Mouse (Mus musculus): Measurements from ENCODE around the gene Sec14l1. TPM values are rescaled to one million over a fixed set of nuclear protein-coding genes. Genes with fewer than 3 reads are reported as not detected.

The Sec14l1 gene
- polyA plus RNA-seq, 1 experiment from 2014 or later, result 67.0 TPM

- H3K9ac ChIP-seq (replicated peaks), result no peak overlapping the region
- no peak overlapping the region for H3K27ac ChIP-seq
- H3K36me3 ChIP-seq, result no peaks in the 10 kb centered on the region
- no peaks in the 10 kb centered on the region for H3K27me3 ChIP-seq
- no peak overlapping the region for H3K4me3 ChIP-seq (replicated peaks)
- H3K9me3 ChIP-seq, result no peaks in the 10 kb centered on the region
- peaks cover 24% of the 10 kb centered on the region for H3K4me1 ChIP-seq (replicated peaks)
- ATAC-seq, result no peak
- no peak overlapping the region for H3K4me2 ChIP-seq (replicated peaks)
- 78% methylated on average over 10 of the region's 10 CpGs for WGBS
Observed at GRCm38 (mm10) chr11:117104044-117104757, 10.8 kb upstream of the Sec14l1 start.

- Histone ChIP-seq H3K9me3 (no peaks in the 10 kb centered on the region), H3K4me1 (replicated peaks) (peaks cover 24% of the 10 kb centered on the region), H3K9ac (replicated peaks) (no peak overlapping the region), H3K4me2 (replicated peaks) (no peak overlapping the region), H3K36me3 (no peaks in the 10 kb centered on the region), H3K27me3 (no peaks in the 10 kb centered on the region), H3K4me3 (replicated peaks) (no peak overlapping the region), H3K27ac (no peak overlapping the region)
- ATAC-seq, result no peak
- WGBS, result 80% methylated on average over 3 of the region's 3 CpGs
Observed at GRCm38 (mm10) chr11:117105315-117105714, 9.7 kb upstream of the Sec14l1 start.

- Histone ChIP-seq H3K9me3 (no peaks in the 10 kb centered on the region), H3K27ac (no peak overlapping the region), H3K4me3 (replicated peaks) (no peak overlapping the region), H3K27me3 (no peaks in the 10 kb centered on the region), H3K4me2 (replicated peaks) (no peak overlapping the region), H3K36me3 (no peaks in the 10 kb centered on the region), H3K9ac (replicated peaks) (no peak overlapping the region), H3K4me1 (replicated peaks) (peaks cover 24% of the 10 kb centered on the region)
- no peak for ATAC-seq
- WGBS, result 87% methylated on average over 7 of the region's 7 CpGs
Observed at GRCm38 (mm10) chr11:117105850-117106249, 9.1 kb upstream of the Sec14l1 start.

GRCm38 (mm10) chr11:117106633-117107334, 8.2 kb upstream of the Sec14l1 start:
- ATAC-seq, result no peak
- no peak overlapping the region for H3K4me3 ChIP-seq (replicated peaks)
- no peak overlapping the region for H3K4me2 ChIP-seq (replicated peaks)
- no peaks in the 10 kb centered on the region for H3K27me3 ChIP-seq
- no peaks in the 10 kb centered on the region for H3K36me3 ChIP-seq
- H3K27ac ChIP-seq, result no peak overlapping the region
- peaks cover 17% of the 10 kb centered on the region for H3K4me1 ChIP-seq (replicated peaks)
- no peaks in the 10 kb centered on the region for H3K9me3 ChIP-seq
- no peak overlapping the region for H3K9ac ChIP-seq (replicated peaks)
- 18% methylated on average over 13 of the region's 13 CpGs for WGBS

- Histone ChIP-seq H3K27me3 (no peaks in the 10 kb centered on the region), H3K4me2 (replicated peaks) (no peak overlapping the region), H3K9me3 (no peaks in the 10 kb centered on the region), H3K9ac (replicated peaks) (no peak overlapping the region), H3K27ac (no peak overlapping the region), H3K36me3 (no peaks in the 10 kb centered on the region), H3K4me1 (replicated peaks) (peaks cover 15% of the 10 kb centered on the region), H3K4me3 (replicated peaks) (no peak overlapping the region)
- WGBS, result 93% methylated on average over 2 of the region's 2 CpGs
- ATAC-seq, result no peak
Observed at GRCm38 (mm10) chr11:117107837-117108236, 7.1 kb upstream of the Sec14l1 start.

- Histone ChIP-seq H3K4me1 (replicated peaks) (peaks cover 15% of the 10 kb centered on the region), H3K9me3 (no peaks in the 10 kb centered on the region), H3K9ac (replicated peaks) (no peak overlapping the region; the same call in 1 of the 2 replicates), H3K36me3 (no peaks in the 10 kb centered on the region), H3K27me3 (no peaks in the 10 kb centered on the region), H3K27ac (0 out of 2 replicates have a peak overlapping the region, but pooled peaks have one; percentile 9), H3K4me2 (replicated peaks) (no peak overlapping the region), H3K4me3 (replicated peaks) (no peak overlapping the region)
- ATAC-seq, result no peak
- 80% methylated on average over 9 of the region's 9 CpGs for WGBS
Observed at GRCm38 (mm10) chr11:117108595-117108994, 6.4 kb upstream of the Sec14l1 start.

GRCm38 (mm10) chr11:117109179-117109954, 5.6 kb upstream of the Sec14l1 start:
- Histone ChIP-seq H3K4me3 (replicated peaks) (no peak overlapping the region), H3K9me3 (no peaks in the 10 kb centered on the region), H3K4me2 (replicated peaks) (no peak overlapping the region), H3K9ac (replicated peaks) (no peak overlapping the region), H3K4me1 (replicated peaks) (peaks cover 20% of the 10 kb centered on the region), H3K27ac (no peak overlapping the region), H3K36me3 (no peaks in the 10 kb centered on the region), H3K27me3 (no peaks in the 10 kb centered on the region)
- 89% methylated on average over 12 of the region's 12 CpGs for WGBS
- no peak for ATAC-seq

GRCm38 (mm10) chr11:117111967-117112648, 2.9 kb upstream of the Sec14l1 start:
- Histone ChIP-seq H3K9me3 (no peaks in the 10 kb centered on the region), H3K36me3 (no peaks in the 10 kb centered on the region), H3K4me1 (replicated peaks) (peaks cover 25% of the 10 kb centered on the region), H3K27me3 (no peaks in the 10 kb centered on the region), H3K4me3 (replicated peaks) (no peak overlapping the region), H3K4me2 (replicated peaks) (no peak overlapping the region), H3K9ac (replicated peaks) (no peak overlapping the region), H3K27ac (no peak overlapping the region)
- ATAC-seq, result no peak
- WGBS, result 88% methylated on average over 11 of the region's 11 CpGs

- Histone ChIP-seq H3K9ac (replicated peaks) (no peak overlapping the region), H3K36me3 (no peaks in the 10 kb centered on the region), H3K4me3 (replicated peaks) (no peak overlapping the region), H3K4me2 (replicated peaks) (no peak overlapping the region), H3K27ac (no peak overlapping the region), H3K27me3 (no peaks in the 10 kb centered on the region), H3K4me1 (replicated peaks) (peaks cover 30% of the 10 kb centered on the region), H3K9me3 (no peaks in the 10 kb centered on the region)
- ATAC-seq, result no peak
- 69% methylated on average over 3 of the region's 3 CpGs for WGBS
Observed at GRCm38 (mm10) chr11:117112649-117113051, 2.3 kb upstream of the Sec14l1 start.

- Histone ChIP-seq H3K9me3 (no peaks in the 10 kb centered on the region), H3K4me3 (replicated peaks) (no peak overlapping the region), H3K4me2 (replicated peaks) (no peak overlapping the region), H3K9ac (replicated peaks) (no peak overlapping the region), H3K27ac (no peak overlapping the region), H3K27me3 (no peaks in the 10 kb centered on the region), H3K4me1 (replicated peaks) (peaks cover 34% of the 10 kb centered on the region), H3K36me3 (peaks cover 3% of the 10 kb centered on the region; the same call in 1 of the 2 replicates)
- no peak for ATAC-seq
- 92% methylated on average over 5 of the region's 5 CpGs for WGBS
Observed at GRCm38 (mm10) chr11:117113377-117113776, 1.6 kb upstream of the Sec14l1 start.

GRCm38 (mm10) chr11:117114231-117114591, 757 bp upstream of the Sec14l1 start:
- Histone ChIP-seq H3K4me3 (replicated peaks) (peak overlapping the region; percentile 80), H3K9me3 (no peaks in the 10 kb centered on the region), H3K4me1 (replicated peaks) (peaks cover 41% of the 10 kb centered on the region), H3K27me3 (no peaks in the 10 kb centered on the region), H3K4me2 (replicated peaks) (peak overlapping the region; percentile 57), H3K27ac (peak overlapping the region; percentile 99), H3K9ac (replicated peaks) (peak overlapping the region; percentile 80), H3K36me3 (peaks cover 3% of the 10 kb centered on the region; the same call in 1 of the 2 replicates)
- ATAC-seq, result no peak
- WGBS, result 54% methylated on average over 13 of the region's 13 CpGs
